Mouse (Mus musculus): ENCODE results near the gene Acad11.

DNA sequence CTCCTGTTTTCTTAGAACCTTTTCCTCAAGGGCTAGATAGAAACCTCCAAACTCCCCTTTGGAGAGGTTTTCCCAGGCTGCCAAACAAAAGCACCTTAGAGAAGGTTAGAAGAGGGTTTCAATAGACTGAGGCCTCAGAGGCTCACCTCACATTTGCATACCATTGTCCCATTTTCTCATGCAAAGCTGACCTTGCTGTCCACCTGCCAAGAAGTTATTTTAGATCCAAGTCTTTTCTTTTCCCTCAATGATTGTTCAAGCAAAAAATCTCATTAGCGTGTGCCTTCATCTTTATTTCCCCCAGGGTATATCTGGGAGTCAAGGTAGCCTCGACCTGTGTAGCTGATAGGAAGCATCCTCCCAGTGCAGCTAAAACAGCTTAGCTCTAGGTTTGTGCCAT, 39.7 kb downstream of the Acad11 start:
- TF ChIP-seq POLR2A (IDR thresholded peaks at IDR 0.05; ENCODE audit: low read depth, low read length), result no peak
- no peak for TF ChIP-seq CTCF (conservative IDR thresholded peaks at IDR 0.05; ENCODE audit: insufficient read depth, insufficient read length, low read depth, low read length)
